Mouse (Mus musculus) heart, embryonic 14.5 days (tissue): ENCODE measurements around the gene Map1b. TPM values are rescaled to one million over a fixed set of nuclear protein-coding genes. Genes with fewer than 3 reads are reported as not detected.

Experiments
- ATAC-seq: fragments of 200-750 bp; cut with Nextera tagmentation; 2 replicates; pipeline ENCODE4 v1.8.0; 2017; ENCODE audit warnings: low read depth, moderate TSS enrichment; ENCODE audit not compliant: insufficient number of reproducible peaks, insufficient read depth, low FRiP score
- H3K27ac ChIP-seq, 2 experiments: fragments of 200-500 bp in 1 of 2; fragments of 300-500 bp in 1 of 2; sonication (generic) in 1 of 2; replicated peaks in 1 of 2; 2 replicates each; pipeline ENCODE4 v1.5.1; 2012 to 2014; ENCODE audit warnings: low read depth in 2 of 2, low read length in 2 of 2, control low read depth in 1 of 2, mild to moderate bottlenecking in 1 of 2, mixed read lengths in 1 of 2; ENCODE audit not compliant: control insufficient read depth in 1 of 2, insufficient read depth in 1 of 2
- H3K27me3 ChIP-seq: fragments of 300-500 bp; sonication (generic); 2 replicates; pipeline ENCODE4 v1.6.1; 2014; ENCODE audit warnings: mild to moderate bottlenecking, low read length, control low read depth; ENCODE audit not compliant: control insufficient read depth, insufficient read depth
- H3K36me3 ChIP-seq: fragments of 300-500 bp; sonication (generic); 2 replicates; pipeline ENCODE4 v1.6.1; 2014; ENCODE audit warnings: mild to moderate bottlenecking, control low read depth, low read length, mixed read lengths; ENCODE audit not compliant: control insufficient read depth, insufficient read depth
- H3K4me1 ChIP-seq, 2 experiments: fragments of 200-500 bp in 1 of 2; fragments of 300-500 bp in 1 of 2; sonication (generic) in 1 of 2; 2 replicates each; pipeline ENCODE4 v1.6.1; 2012 to 2014; ENCODE audit warnings: low read length in 2 of 2, control low read depth in 1 of 2, mixed read lengths in 1 of 2; ENCODE audit not compliant: control insufficient read depth in 2 of 2, insufficient read depth in 2 of 2
- H3K4me2 ChIP-seq: fragments of 300-500 bp; sonication (generic); 2 replicates; pipeline ENCODE4 v1.6.1; 2014; ENCODE audit warnings: mild to moderate bottlenecking, low read length
- H3K4me3 ChIP-seq, 2 experiments: fragments of 200-500 bp in 1 of 2; fragments of 300-500 bp in 1 of 2; sonication (generic) in 1 of 2; 2 replicates each; pipeline ENCODE4 v1.5.1; 2012 to 2014; ENCODE audit warnings: low read length in 2 of 2, mild to moderate bottlenecking in 2 of 2, control low read depth in 1 of 2, low read depth in 1 of 2, moderate library complexity in 1 of 2; ENCODE audit not compliant: control insufficient read depth in 1 of 2, insufficient read depth in 1 of 2
- H3K9ac ChIP-seq: fragments of 300-500 bp; sonication (generic); 2 replicates; pipeline ENCODE4 v1.6.1; 2014; ENCODE audit warnings: mild to moderate bottlenecking, low read length
- H3K9me3 ChIP-seq: fragments of 300-500 bp; sonication (generic); 2 replicates; pipeline ENCODE4 v1.6.1; 2016; ENCODE audit warnings: low read length, control low read depth; ENCODE audit not compliant: control insufficient read depth
- WGBS: fragments of 180-500 bp; shearing (Covaris S2); extraction: QIAGEN DNeasy Blood & Tissue Kit; methylation state at CpG from one replicate; pipeline ENCODE4 v1.1.7; 2014; 5-methylcytosine and 5-hydroxymethylcytosine counted together
- polyA plus RNA-seq: library from polyadenylated mRNA; unstranded; fragments of >200 nt; fragmentation: Nextera tagmentation; extraction: Ambion mirVana; gene quantifications from 2 replicates; pipeline ENCODE4 v1.2.1, GENCODE M21; 2014

Gene Map1b
- polyA plus RNA-seq, 1 experiment from 2014 or later: 135 TPM

DNA sequence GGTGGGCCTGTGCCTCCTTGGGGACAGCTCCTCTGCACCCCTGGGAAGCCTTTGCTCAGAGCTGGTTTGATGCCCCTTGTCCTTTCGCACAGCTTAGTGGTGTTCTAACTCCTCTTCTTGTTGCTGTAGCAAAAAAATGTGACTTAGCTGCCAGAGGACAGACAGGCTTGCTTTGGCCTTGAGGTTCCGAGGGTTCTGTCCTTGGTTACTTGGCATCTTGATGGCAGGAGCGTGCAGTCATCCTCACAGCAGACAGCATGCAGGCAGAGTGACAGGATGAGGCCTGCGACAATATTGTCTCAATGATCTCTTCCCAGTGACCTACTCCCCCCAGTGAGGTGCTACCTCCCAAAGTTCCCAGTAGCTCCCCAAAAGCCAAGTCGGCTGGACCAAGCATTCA is 41.0 kb upstream of the Map1b start:
- Histone ChIP-seq H3K9ac (no peak overlapping the region), H3K36me3 (no peaks in the 10 kb centered on the region), H3K27me3 (no peaks in the 10 kb centered on the region), H3K4me3 (no peak overlapping the region), H3K27ac (no peak overlapping the region), H3K4me1 (peaks cover 0 to 6% of the 10 kb centered on the region in 2 experiments; a peak in 2 of 4 replicates), H3K9me3 (no peaks in the 10 kb centered on the region), H3K4me2 (no peak overlapping the region)
- no peak for ATAC-seq
- WGBS: 74% methylated on average over 5 of the region's 5 CpGs

DNA sequence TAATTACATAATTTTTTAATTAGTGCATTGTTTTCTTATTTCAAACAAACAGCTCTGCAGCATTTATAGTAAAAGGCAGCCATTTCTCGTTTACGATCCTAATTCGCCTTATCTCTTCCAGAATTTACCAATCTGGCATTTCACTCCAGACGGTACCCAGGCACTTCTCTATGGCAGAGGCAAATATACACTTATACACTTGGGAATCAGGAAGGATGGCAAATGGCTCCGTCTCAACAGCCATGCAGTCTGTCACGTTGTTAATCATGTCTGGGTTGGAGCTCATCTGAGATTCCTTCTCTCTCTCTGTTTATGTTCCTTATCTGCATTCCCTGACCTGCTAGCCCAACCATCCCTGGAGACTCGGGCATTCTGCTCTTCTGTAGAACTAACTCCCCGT is 38.6 kb upstream of the Map1b start:
- WGBS: 25% methylated on average over 8 of the region's 8 CpGs
- no peak overlapping the region for H3K9ac ChIP-seq
- no peaks in the 10 kb centered on the region for H3K27me3 ChIP-seq
- H3K4me1 ChIP-seq: peaks cover 0 to 5% of the 10 kb centered on the region in 2 experiments; a peak in 3 of 4 replicates
- no peaks in the 10 kb centered on the region for H3K9me3 ChIP-seq
- H3K27ac ChIP-seq: no peak overlapping the region
- no peak for ATAC-seq
- H3K4me2 ChIP-seq: no peak overlapping the region
- no peaks in the 10 kb centered on the region for H3K36me3 ChIP-seq
- H3K4me3 ChIP-seq: no peak overlapping the region

DNA sequence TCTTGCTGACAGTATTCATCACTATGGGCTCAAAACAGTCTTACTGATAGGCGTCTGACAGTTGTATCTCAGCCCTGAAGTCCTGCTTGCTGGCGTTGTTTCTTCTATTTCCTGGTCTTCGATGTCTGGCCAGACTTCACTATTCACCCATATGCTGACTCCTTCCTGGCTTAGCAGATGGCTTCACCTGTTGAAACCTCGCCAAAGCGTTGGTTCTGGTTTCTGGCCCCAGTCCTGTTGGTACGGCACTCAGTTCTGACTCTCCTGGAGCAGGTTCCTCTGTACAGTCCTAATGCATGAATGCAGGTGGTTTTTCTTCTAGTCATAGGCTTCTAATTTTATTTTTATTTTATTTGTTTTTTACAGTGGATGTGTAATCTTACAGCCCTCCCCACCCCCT is 38.1 kb upstream of the Map1b start:
- ATAC-seq: no peak
- Histone ChIP-seq H3K4me3 (no peak overlapping the region), H3K4me1 (peaks cover 0 to 8% of the 10 kb centered on the region in 2 experiments; a peak in 3 of 4 replicates), H3K36me3 (no peaks in the 10 kb centered on the region), H3K27ac (no peak overlapping the region), H3K9ac (no peak overlapping the region), H3K27me3 (no peaks in the 10 kb centered on the region), H3K4me2 (no peak overlapping the region), H3K9me3 (no peaks in the 10 kb centered on the region)
- WGBS: 69% methylated on average over 6 of the region's 6 CpGs

DNA sequence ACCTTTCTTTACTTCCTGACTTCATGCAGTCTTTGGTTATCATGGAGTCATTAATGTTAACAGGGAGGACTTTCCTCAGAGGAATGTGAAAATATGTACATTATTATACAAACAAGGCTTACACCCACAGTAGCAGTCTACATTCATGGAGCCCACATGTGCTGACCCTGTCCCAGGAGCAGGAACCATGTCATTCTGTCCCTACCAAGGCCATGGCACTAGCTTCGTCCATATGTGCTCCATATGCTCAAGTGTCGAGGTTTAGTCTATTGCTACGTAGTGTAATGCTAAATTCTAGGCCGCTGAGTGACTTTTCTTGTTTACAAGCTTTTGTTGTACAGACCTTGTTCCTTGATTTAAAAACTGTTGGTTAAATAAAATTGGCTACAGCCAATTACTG is 36.0 kb upstream of the Map1b start:
- Histone ChIP-seq H3K9ac (no peak overlapping the region), H3K4me3 (no peak overlapping the region), H3K4me2 (no peak overlapping the region), H3K4me1 (peaks cover 0 to 8% of the 10 kb centered on the region in 2 experiments; a peak in 3 of 4 replicates), H3K9me3 (no peaks in the 10 kb centered on the region), H3K36me3 (no peaks in the 10 kb centered on the region), H3K27ac (no peak overlapping the region), H3K27me3 (no peaks in the 10 kb centered on the region)
- no peak for ATAC-seq
- WGBS: 89% methylated on average over 4 of the region's 4 CpGs

DNA sequence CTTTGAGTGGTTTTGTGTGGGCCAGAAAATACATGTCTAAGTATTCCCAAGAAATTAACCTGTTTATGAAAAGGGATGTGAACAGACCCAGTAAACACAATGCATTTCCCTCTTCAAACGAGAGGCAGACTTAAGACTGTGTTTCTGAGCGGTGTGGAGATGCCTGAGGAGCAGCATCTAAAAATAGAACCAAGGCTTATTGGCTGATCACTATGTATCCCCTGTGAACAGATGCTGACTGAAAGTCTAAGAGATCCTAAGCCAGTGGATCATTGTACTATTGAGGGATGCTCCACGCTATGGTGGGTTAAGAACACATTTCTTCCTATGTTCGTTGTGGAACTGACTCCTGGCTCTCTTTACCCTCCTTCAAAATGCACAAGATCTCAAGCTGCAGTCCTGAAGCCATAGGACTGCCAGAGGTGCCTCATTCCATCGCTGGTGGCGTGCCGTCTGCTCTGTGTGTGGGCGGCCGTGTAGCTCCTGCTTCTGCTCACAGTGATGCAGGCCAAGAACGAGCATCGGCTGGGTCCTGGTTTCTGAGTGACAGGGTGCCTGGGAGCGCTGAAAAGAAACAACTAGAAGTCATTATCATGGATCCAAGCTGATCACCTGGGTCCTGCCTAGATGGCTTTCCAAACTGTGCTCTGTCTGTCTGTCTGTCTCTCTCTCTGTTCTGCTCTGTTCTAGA is 34.5 kb upstream of the Map1b start:
- WGBS: 31% methylated on average over 12 of the region's 12 CpGs
- Histone ChIP-seq H3K27ac (no peak overlapping the region), H3K4me2 (no peak overlapping the region), H3K27me3 (no peaks in the 10 kb centered on the region), H3K4me3 (no peak overlapping the region), H3K36me3 (no peaks in the 10 kb centered on the region), H3K9me3 (no peaks in the 10 kb centered on the region), H3K9ac (no peak overlapping the region), H3K4me1 (peaks cover 0 to 8% of the 10 kb centered on the region in 2 experiments; a peak in 3 of 4 replicates)
- no peak for ATAC-seq

DNA sequence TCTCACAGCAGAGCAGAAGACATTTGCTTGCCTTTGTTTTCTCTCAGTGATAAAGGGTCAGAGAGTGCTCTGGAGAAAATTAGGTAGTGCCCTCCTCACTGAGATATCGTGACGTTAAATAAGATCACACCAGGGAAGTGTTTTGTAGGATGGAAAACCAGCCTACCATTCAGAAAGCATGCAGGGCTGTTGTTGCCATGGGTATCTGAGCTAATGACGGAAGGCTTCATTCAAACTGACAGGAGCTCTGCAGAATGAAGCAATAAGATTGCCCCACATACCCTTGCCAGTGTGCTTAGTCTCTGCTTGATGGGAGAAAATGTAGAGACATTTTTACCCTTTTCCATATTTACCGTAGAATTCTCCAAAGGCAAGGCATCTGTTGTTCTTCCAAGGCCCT is 33.7 kb upstream of the Map1b start:
- ATAC-seq: no peak
- no peaks in the 10 kb centered on the region for H3K36me3 ChIP-seq
- 53% methylated on average over 4 of the region's 4 CpGs for WGBS

DNA sequence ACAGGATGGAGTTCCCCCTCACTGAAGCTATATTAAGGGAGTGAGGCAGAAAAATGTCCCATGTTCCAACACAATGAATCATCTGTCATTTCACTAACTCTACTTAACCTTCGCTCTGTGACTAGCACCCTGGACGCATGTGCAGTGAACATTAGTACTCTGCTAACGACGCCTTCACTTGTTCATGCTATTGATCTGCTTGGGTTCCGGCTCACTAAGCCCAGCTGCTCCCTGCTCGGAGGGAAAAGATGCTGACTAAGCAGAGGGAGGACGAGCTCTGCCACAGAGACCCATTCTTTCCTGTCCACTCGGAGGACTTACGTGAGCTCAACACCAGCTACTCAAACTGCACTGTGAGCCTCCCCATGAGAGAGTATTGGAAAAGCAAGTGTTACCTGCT is 33.2 kb upstream of the Map1b start:
- 46% methylated on average over 9 of the region's 9 CpGs for WGBS
- H3K9ac ChIP-seq: no peak overlapping the region
- no peaks in the 10 kb centered on the region for H3K36me3 ChIP-seq
- no peak overlapping the region for H3K4me2 ChIP-seq
- no peak overlapping the region for H3K27ac ChIP-seq
- no peaks in the 10 kb centered on the region for H3K27me3 ChIP-seq
- ATAC-seq: no peak
- no peak overlapping the region for H3K4me3 ChIP-seq
- H3K9me3 ChIP-seq: no peaks in the 10 kb centered on the region
- H3K4me1 ChIP-seq: peaks cover 0 to 8% of the 10 kb centered on the region in 2 experiments; a peak in 3 of 4 replicates

More for the DNA sequence above, 33.7 kb upstream of the Map1b start:
- H3K4me3 ChIP-seq: no peak overlapping the region
- H3K27me3 ChIP-seq: no peaks in the 10 kb centered on the region
- H3K9me3 ChIP-seq: no peaks in the 10 kb centered on the region
- no peak overlapping the region for H3K9ac ChIP-seq
- no peak overlapping the region for H3K4me2 ChIP-seq
- H3K27ac ChIP-seq: no peak overlapping the region
- peaks cover 0 to 8% of the 10 kb centered on the region in 2 experiments; a peak in 3 of 4 replicates for H3K4me1 ChIP-seq

DNA sequence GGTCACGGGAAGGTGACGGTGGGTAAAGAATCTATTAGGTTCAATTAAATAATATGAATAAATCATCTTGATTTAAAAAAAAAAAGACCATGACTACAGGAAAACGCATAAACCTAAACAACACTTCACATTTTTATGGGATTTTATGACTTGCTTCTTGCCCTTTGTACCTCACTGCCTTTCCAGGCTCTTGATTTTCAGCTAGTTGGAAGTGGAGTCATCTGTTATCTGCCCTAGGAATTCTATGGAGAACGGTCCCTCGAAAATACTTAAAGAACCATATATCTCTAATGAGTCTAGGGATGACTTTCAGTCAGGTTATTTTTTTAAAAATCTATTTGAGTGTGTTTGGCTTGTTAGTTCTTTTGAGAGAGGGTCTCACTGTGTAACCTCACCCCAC is 30.5 kb upstream of the Map1b start:
- H3K27me3 ChIP-seq: no peaks in the 10 kb centered on the region
- H3K4me2 ChIP-seq: no peak overlapping the region
- 66% methylated on average over 5 of the region's 5 CpGs for WGBS
- H3K9ac ChIP-seq: no peak overlapping the region
- no peak for ATAC-seq
- peaks cover 5 to 14% of the 10 kb centered on the region in 2 experiments; a peak in 3 of 4 replicates for H3K4me1 ChIP-seq
- no peak overlapping the region for H3K27ac ChIP-seq
- H3K9me3 ChIP-seq: no peaks in the 10 kb centered on the region
- H3K4me3 ChIP-seq: no peak overlapping the region
- no peaks in the 10 kb centered on the region for H3K36me3 ChIP-seq
